Mouse (Mus musculus) telencephalon, adult 2 months (tissue): ENCODE data around the gene Golga4.

ENCODE experiments used
- DNase-seq: peaks from one replicate; pipeline ENCODE4 v3.0.0-alpha.2; 2011; ENCODE audit warnings: low read depth, low spot score

The Golga4 gene

GRCm38 (mm10) chr9:118506020-118506403 is at the start of gene Golga4:
TSS of gene Golga4 (plus strand) at chr9:118506267.
- peak; percentile 81 for DNase-seq

- DNase-seq, result no peak
Observed at GRCm38 (mm10) chr9:118456405-118456804, 49.7 kb upstream of the Golga4 start.

- DNase-seq, result no peak
Observed at GRCm38 (mm10) chr9:118458039-118458438, 48.0 kb upstream of the Golga4 start.

GRCm38 (mm10) chr9:118464031-118464430 is 42.0 kb upstream of the Golga4 start:
- no peak for DNase-seq

- no peak for DNase-seq
Observed at GRCm38 (mm10) chr9:118468301-118468700, 37.8 kb upstream of the Golga4 start.

- no peak for DNase-seq
Observed at GRCm38 (mm10) chr9:118469272-118469671, 36.8 kb upstream of the Golga4 start.

- DNase-seq, result no peak
Observed at GRCm38 (mm10) chr9:118471296-118471695, 34.8 kb upstream of the Golga4 start.

- no peak for DNase-seq
Observed at GRCm38 (mm10) chr9:118476211-118476765, 29.8 kb upstream of the Golga4 start.

- no peak for DNase-seq
Observed at GRCm38 (mm10) chr9:118476766-118477271, 29.2 kb upstream of the Golga4 start.

- no peak for DNase-seq
Observed at GRCm38 (mm10) chr9:118477281-118477931, 28.7 kb upstream of the Golga4 start.

GRCm38 (mm10) chr9:118477961-118478360 is 28.1 kb upstream of the Golga4 start, which contains the start of gene Eomes:
TSS of gene Eomes (plus strand) at chr9:118478212.
- no peak for DNase-seq

- DNase-seq, result no peak
Observed at GRCm38 (mm10) chr9:118478458-118478838, 27.6 kb upstream of the Golga4 start.

GRCm38 (mm10) chr9:118478839-118479507 is 27.1 kb upstream of the Golga4 start:
- no peak for DNase-seq

GRCm38 (mm10) chr9:118479508-118480291 is 26.4 kb upstream of the Golga4 start:
- no peak for DNase-seq

GRCm38 (mm10) chr9:118480292-118480690 is 25.8 kb upstream of the Golga4 start:
- DNase-seq, result no peak

- no peak for DNase-seq
Observed at GRCm38 (mm10) chr9:118482210-118482609, 23.9 kb upstream of the Golga4 start.

- DNase-seq, result no peak
Observed at GRCm38 (mm10) chr9:118486361-118487095, 19.5 kb upstream of the Golga4 start.

GRCm38 (mm10) chr9:118487096-118487395 is 19.0 kb upstream of the Golga4 start:
- DNase-seq, result no peak

GRCm38 (mm10) chr9:118487636-118488035 is 18.4 kb upstream of the Golga4 start:
- DNase-seq, result no peak

GRCm38 (mm10) chr9:118488138-118488895 is 17.8 kb upstream of the Golga4 start:
- no peak for DNase-seq
